Mouse (Mus musculus): ENCODE results near the gene Pin1. TPM values are rescaled to one million over a fixed set of nuclear protein-coding genes. Genes with fewer than 3 reads are reported as not detected.

The Pin1 gene
- polyA plus RNA-seq, 1 experiment from 2014 or later: 80.2 TPM

GRCm38 (mm10) chr9:20664982-20665637, 13.2 kb downstream of the Pin1 start:
- Histone ChIP-seq H3K9me3 (no peaks in the 10 kb centered on the region), H3K4me1 (peaks cover 11% of the 10 kb centered on the region; the same call in 1 of the 2 replicates), H3K36me3 (peaks cover 49% of the 10 kb centered on the region), H3K4me3 (no peak overlapping the region), H3K27ac (no peak overlapping the region), H3K27me3 (ENCODE audit: insufficient read depth, poor library complexity, severe bottlenecking) (no peaks in the 10 kb centered on the region)
- 78% methylated on average over 5 of the region's 5 CpGs for WGBS
- DNase-seq (ENCODE audit: low spot score): no peak

- 37% methylated on average over 8 of the region's 8 CpGs for WGBS
- no peak overlapping the region for H3K4me3 ChIP-seq
- H3K9me3 ChIP-seq: no peaks in the 10 kb centered on the region
- H3K4me1 ChIP-seq: peaks cover 11% of the 10 kb centered on the region; the same call in 1 of the 2 replicates
- H3K27ac ChIP-seq: no peak overlapping the region
- DNase-seq (ENCODE audit: low spot score): no peak
- peaks cover 42% of the 10 kb centered on the region for H3K36me3 ChIP-seq
- H3K27me3 ChIP-seq (ENCODE audit: insufficient read depth, poor library complexity, severe bottlenecking): no peaks in the 10 kb centered on the region
Measured at GRCm38 (mm10) chr9:20665925-20666324, 14.0 kb downstream of the Pin1 start.

- Histone ChIP-seq H3K4me3 (no peak overlapping the region), H3K36me3 (peaks cover 35% of the 10 kb centered on the region), H3K9me3 (no peaks in the 10 kb centered on the region), H3K27me3 (ENCODE audit: insufficient read depth, poor library complexity, severe bottlenecking) (no peaks in the 10 kb centered on the region), H3K4me1 (peaks cover 13% of the 10 kb centered on the region; the same call in 1 of the 2 replicates), H3K27ac (no peak overlapping the region)
- WGBS: 11% methylated on average over 7 of the region's 7 CpGs
- no peak for DNase-seq (ENCODE audit: low spot score)
Measured at GRCm38 (mm10) chr9:20666510-20667034, 14.7 kb downstream of the Pin1 start.

- Histone ChIP-seq H3K27me3 (ENCODE audit: insufficient read depth, poor library complexity, severe bottlenecking) (no peaks in the 10 kb centered on the region), H3K4me1 (peaks cover 23% of the 10 kb centered on the region), H3K4me3 (no peak overlapping the region), H3K27ac (no peak overlapping the region), H3K36me3 (peaks cover 20% of the 10 kb centered on the region), H3K9me3 (no peaks in the 10 kb centered on the region)
- no peak for DNase-seq (ENCODE audit: low spot score)
- WGBS: 92% methylated on average over 22 of the region's 22 CpGs
Measured at GRCm38 (mm10) chr9:20668065-20668464, 16.2 kb downstream of the Pin1 start.

- no peaks in the 10 kb centered on the region for H3K36me3 ChIP-seq
- no peak overlapping the region for H3K27ac ChIP-seq
- no peak for DNase-seq (ENCODE audit: low spot score)
- H3K9me3 ChIP-seq: no peaks in the 10 kb centered on the region
- H3K4me1 ChIP-seq: peaks cover 19% of the 10 kb centered on the region
- H3K4me3 ChIP-seq: no peak overlapping the region
- H3K27me3 ChIP-seq (ENCODE audit: insufficient read depth, poor library complexity, severe bottlenecking): no peaks in the 10 kb centered on the region
- WGBS: 86% methylated on average over 16 of the region's 16 CpGs
Measured at GRCm38 (mm10) chr9:20672047-20672446, 20.2 kb downstream of the Pin1 start.

GRCm38 (mm10) chr9:20677892-20678291, 26.0 kb downstream of the Pin1 start:
- WGBS: 90% methylated on average over 12 of the region's 12 CpGs
- no peak for DNase-seq (ENCODE audit: low spot score)

GRCm38 (mm10) chr9:20680378-20680958, 28.6 kb downstream of the Pin1 start:
- Histone ChIP-seq H3K4me3 (no peak overlapping the region), H3K4me1 (no peaks in the 10 kb centered on the region), H3K27ac (no peak overlapping the region), H3K9me3 (no peaks in the 10 kb centered on the region), H3K36me3 (no peaks in the 10 kb centered on the region), H3K27me3 (ENCODE audit: insufficient read depth, poor library complexity, severe bottlenecking) (no peaks in the 10 kb centered on the region)
- DNase-seq (ENCODE audit: low spot score): no peak
- WGBS: 81% methylated on average over 9 of the region's 9 CpGs

More at GRCm38 (mm10) chr9:20677892-20678291, 26.0 kb downstream of the Pin1 start:
- Histone ChIP-seq H3K4me1 (peaks cover 7% of the 10 kb centered on the region), H3K36me3 (no peaks in the 10 kb centered on the region), H3K9me3 (no peaks in the 10 kb centered on the region), H3K27ac (no peak overlapping the region), H3K27me3 (ENCODE audit: insufficient read depth, poor library complexity, severe bottlenecking) (no peaks in the 10 kb centered on the region), H3K4me3 (no peak overlapping the region)

GRCm38 (mm10) chr9:20681546-20682388, 29.9 kb downstream of the Pin1 start:
- Histone ChIP-seq H3K4me3 (no peak overlapping the region), H3K4me1 (no peaks in the 10 kb centered on the region), H3K27ac (no peak overlapping the region), H3K27me3 (ENCODE audit: insufficient read depth, poor library complexity, severe bottlenecking) (no peaks in the 10 kb centered on the region), H3K9me3 (no peaks in the 10 kb centered on the region), H3K36me3 (no peaks in the 10 kb centered on the region)
- DNase-seq (ENCODE audit: low spot score): no peak
- 49% methylated on average over 7 of the region's 7 CpGs for WGBS

GRCm38 (mm10) chr9:20682389-20682722, 30.5 kb downstream of the Pin1 start:
- Histone ChIP-seq H3K36me3 (no peaks in the 10 kb centered on the region), H3K27ac (no peak overlapping the region), H3K4me3 (no peak overlapping the region), H3K27me3 (ENCODE audit: insufficient read depth, poor library complexity, severe bottlenecking) (no peaks in the 10 kb centered on the region), H3K9me3 (no peaks in the 10 kb centered on the region), H3K4me1 (no peaks in the 10 kb centered on the region)
- WGBS: 72% methylated on average over 2 of the region's 2 CpGs
- DNase-seq (ENCODE audit: low spot score): no peak

- Histone ChIP-seq H3K9me3 (no peaks in the 10 kb centered on the region), H3K27me3 (ENCODE audit: insufficient read depth, poor library complexity, severe bottlenecking) (no peaks in the 10 kb centered on the region)
- 54% methylated on average over 16 of the region's 17 CpGs for WGBS
Measured at GRCm38 (mm10) chr9:20685081-20685861, 33.4 kb downstream of the Pin1 start.

GRCm38 (mm10) chr9:20689403-20689802, 37.5 kb downstream of the Pin1 start:
- Histone ChIP-seq H3K4me1 (peaks cover 18% of the 10 kb centered on the region), H3K9me3 (no peaks in the 10 kb centered on the region), H3K27ac (peak overlapping the region; percentile 29; the same call in 1 of the 2 replicates), H3K27me3 (ENCODE audit: insufficient read depth, poor library complexity, severe bottlenecking) (peaks cover 24% of the 10 kb centered on the region), H3K36me3 (no peaks in the 10 kb centered on the region), H3K4me3 (no peak overlapping the region)
- WGBS: no CpG with 5 or more reads among the region's 1 CpGs
- no peak for DNase-seq (ENCODE audit: low spot score)

More at GRCm38 (mm10) chr9:20685081-20685861, 33.4 kb downstream of the Pin1 start:
- no peak overlapping the region for H3K27ac ChIP-seq
- no peak for DNase-seq (ENCODE audit: low spot score)
- H3K4me3 ChIP-seq: no peak overlapping the region
- peaks cover 16% of the 10 kb centered on the region for H3K4me1 ChIP-seq
- no peaks in the 10 kb centered on the region for H3K36me3 ChIP-seq

- H3K36me3 ChIP-seq: no peaks in the 10 kb centered on the region
- no peaks in the 10 kb centered on the region for H3K9me3 ChIP-seq
- DNase-seq (ENCODE audit: low spot score): no peak
- WGBS: under 1% methylated on average over 4 of the region's 4 CpGs
- H3K4me3 ChIP-seq: no peak overlapping the region
- H3K27ac ChIP-seq: 0 out of 2 replicates have a peak overlapping the region, but pooled peaks have one; percentile 29
- H3K27me3 ChIP-seq (ENCODE audit: insufficient read depth, poor library complexity, severe bottlenecking): peaks cover 27% of the 10 kb centered on the region
- H3K4me1 ChIP-seq: peaks cover 18% of the 10 kb centered on the region
Measured at GRCm38 (mm10) chr9:20689913-20690312, 38.0 kb downstream of the Pin1 start.

Measured in heart, embryonic 10.5 days (tissue).